Mouse (Mus musculus) inflammation-experienced regulatory T-cells, adult 6 months (primary cell): Measurements from ENCODE around the gene Gngt1. TPM values are rescaled to one million over a fixed set of nuclear protein-coding genes. Genes with fewer than 3 reads are reported as not detected.

Experiments
- ATAC-seq: one replicate; pipeline ENCODE4 v1.8.0; 2017
- polyA plus RNA-seq, 3 experiments: library from polyadenylated mRNA; unstranded; fragments of 100-300 nt; shearing (Covaris generic); gene quantifications; one replicate each; pipeline ENCODE4 v1.2.1; 2017

Gngt1 gene
- not detected for polyA plus RNA-seq

- no peak for ATAC-seq
Measured at GRCm38 (mm10) chr6:3993492-3993891, at the start of gene Gngt1. Gene Gngt1, plus strand, starts transcription at chr6:3993792.

GRCm38 (mm10) chr6:3954969-3955368, 38.6 kb upstream of the Gngt1 start:
- no peak for ATAC-seq

GRCm38 (mm10) chr6:3967676-3968626, 25.6 kb upstream of the Gngt1 start:
- ATAC-seq, result no peak

- no peak for ATAC-seq
Measured at GRCm38 (mm10) chr6:3973679-3974078, 19.9 kb upstream of the Gngt1 start.

GRCm38 (mm10) chr6:3982661-3983284, 10.8 kb upstream of the Gngt1 start:
- ATAC-seq, result no peak

- ATAC-seq, result no peak
Measured at GRCm38 (mm10) chr6:3988750-3989149, 4.8 kb upstream of the Gngt1 start, which contains the start of gene Tfpi2. Gene Tfpi2, minus strand, starts transcription at chr6:3988919.

- ATAC-seq, result no peak
Measured at GRCm38 (mm10) chr6:3998089-3998488, 4.5 kb downstream of the Gngt1 start.

- ATAC-seq, result no peak
Measured at GRCm38 (mm10) chr6:3999296-3999695, 5.7 kb downstream of the Gngt1 start.

GRCm38 (mm10) chr6:4000716-4001115, 7.1 kb downstream of the Gngt1 start:
- no peak for ATAC-seq

- no peak for ATAC-seq
Measured at GRCm38 (mm10) chr6:4003445-4003844, 9.9 kb downstream of the Gngt1 start.

- no peak for ATAC-seq
Measured at GRCm38 (mm10) chr6:4003890-4004306, 10.3 kb downstream of the Gngt1 start, which contains the start of gene Gng11. Gene Gng11, plus strand, starts transcription at chr6:4003904.

GRCm38 (mm10) chr6:4004808-4005207, 11.2 kb downstream of the Gngt1 start:
- ATAC-seq, result no peak

GRCm38 (mm10) chr6:4008501-4009040, 15.0 kb downstream of the Gngt1 start:
- ATAC-seq, result no peak

- ATAC-seq, result no peak
Measured at GRCm38 (mm10) chr6:4009548-4009947, 16.0 kb downstream of the Gngt1 start.

- ATAC-seq, result no peak
Measured at GRCm38 (mm10) chr6:4022645-4023044, 29.1 kb downstream of the Gngt1 start.

- ATAC-seq, result no peak
Measured at GRCm38 (mm10) chr6:4026367-4026766, 32.8 kb downstream of the Gngt1 start.

GRCm38 (mm10) chr6:4030956-4031355, 37.4 kb downstream of the Gngt1 start:
- no peak for ATAC-seq

- ATAC-seq, result no peak
Measured at GRCm38 (mm10) chr6:4041821-4042220, 48.2 kb downstream of the Gngt1 start.

Other genes starting within 250 kb of the Gngt1 start
- gene Calcr, start 229.1 kb upstream of the Gngt1 start, polyA plus RNA-seq, result not detected
- not detected for gene Tfpi2, start 4.9 kb upstream of the Gngt1 start, polyA plus RNA-seq
- not detected for gene Gng11, start 10.1 kb downstream of the Gngt1 start, polyA plus RNA-seq
- 10 to 100 TPM; 40.4 to 51.3 (median 42.0) TPM for gene Bet1, start 93.2 kb downstream of the Gngt1 start, polyA plus RNA-seq